Mouse (Mus musculus) kidney, adult 2 months (tissue): ENCODE measurements at regions not wholly inside any gene's neighbourhood (a gene's known extent, or its start where the extent isn't known, plus 50 kb on each side); places are given as distances from the start of the nearest gene placed in this dataset.

Experiments
- CTCF ChIP-seq: fragments of 200-500 bp; conservative IDR thresholded peaks from 2 replicates; pipeline ENCODE4 v1.5.1; 2011; ENCODE audit warnings: low read depth, mild to moderate bottlenecking, control low read depth, low read length, moderate library complexity, mixed read lengths; ENCODE audit not compliant: insufficient read depth, insufficient read length
- POLR2A ChIP-seq: fragments of 200-500 bp; IDR thresholded peaks from one replicate; pipeline ENCODE4 v1.6.1; 2011; ENCODE audit warnings: low read depth, low read length, control low read depth

DNA sequence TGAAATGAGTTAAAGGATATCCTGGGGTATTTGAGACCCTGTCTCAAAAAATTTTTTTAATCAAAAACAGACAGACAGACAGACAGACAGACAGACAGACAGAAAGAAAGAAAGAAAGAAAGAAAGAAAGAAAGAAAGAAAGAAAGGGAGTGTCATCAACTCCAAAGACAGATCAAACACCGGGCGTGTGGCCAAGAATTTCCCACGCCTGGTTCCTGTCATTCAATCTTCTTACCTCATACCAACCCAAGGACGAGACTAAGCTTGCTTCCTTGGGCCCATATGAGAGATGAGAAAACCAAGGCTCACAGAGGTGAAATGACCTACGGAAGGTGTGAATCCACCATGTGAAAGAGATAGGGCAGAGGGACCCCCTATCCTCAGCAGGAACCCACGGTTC lies 530.7 kb upstream of the Tbx3 start:
- TF ChIP-seq POLR2A (no peak), CTCF (no peak)
